Mouse (Mus musculus): ENCODE results near the gene Myh14.

DNA sequence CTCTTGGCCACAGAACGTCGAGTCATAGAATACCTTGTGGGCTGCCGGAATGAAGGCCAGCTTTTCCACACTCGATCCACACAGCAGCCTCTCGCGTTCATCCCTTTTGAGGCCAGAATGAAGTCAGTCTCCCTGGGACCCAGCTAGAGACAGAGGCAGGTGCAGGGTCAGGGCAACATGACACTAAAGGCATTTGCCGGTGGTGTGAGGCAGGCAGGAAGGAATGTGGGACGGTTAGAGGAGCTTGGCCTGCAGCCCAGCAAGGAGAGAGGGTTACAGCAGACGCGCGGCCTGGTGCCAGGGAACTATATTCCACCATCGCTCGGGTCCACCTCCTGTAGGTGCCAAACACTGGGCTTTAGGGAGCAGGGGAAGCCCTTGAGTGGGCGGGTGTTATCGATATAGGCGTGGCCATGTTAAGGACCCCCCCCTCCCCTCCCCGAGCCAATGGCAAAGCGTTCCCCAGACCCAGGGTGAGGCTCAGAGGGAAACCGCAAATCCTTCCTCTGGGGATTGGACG lies 26.6 kb upstream of the Myh14 start:
- no peak for TF ChIP-seq CTCF (IDR thresholded peaks at IDR 0.05; ENCODE audit: control insufficient read depth, insufficient read depth, insufficient read length)
- TF ChIP-seq MYOD1 (IDR thresholded peaks at IDR 0.05; ENCODE audit: control insufficient read depth, insufficient read length, low read depth) = peak; percentile 96
- TF ChIP-seq USF1 (IDR thresholded peaks at IDR 0.05; ENCODE audit: low read depth) = no peak

All from C2C12 (cell line).